Mouse (Mus musculus) ES-E14 (cell line): ENCODE data around the gene Dzip1l.

Experiments used
- ZC3H11A ChIP-seq: IDR thresholded peaks from 2 replicates; pipeline ENCODE4 v1.6.1; 2012; ENCODE audit warnings: low read depth, mild to moderate bottlenecking, inconsistent platforms, low read length, borderline replicate concordance
- ZNF384 ChIP-seq: IDR thresholded peaks from 2 replicates; pipeline ENCODE4 v1.6.1; 2012; ENCODE audit warnings: low read depth, low read length, inconsistent platforms

GRCm38 (mm10) chr9:99628581-99628980 is 715 bp upstream of the Dzip1l start:
- TF ChIP-seq ZC3H11A (no peak), ZNF384 (no peak)
